Mouse (Mus musculus): ENCODE measurements around the gene Cox11.

Cox11 gene

GRCm38 (mm10) chr11:90663618-90664297 is 25.8 kb downstream of the Cox11 start:
- DNase-seq (ENCODE audit: extremely low read depth, insufficient read length, low spot score), result no peak

- no peak for DNase-seq (ENCODE audit: extremely low read depth, insufficient read length, low spot score)
Observed at GRCm38 (mm10) chr11:90664345-90664986, 26.5 kb downstream of the Cox11 start.

- no peak for DNase-seq (ENCODE audit: extremely low read depth, insufficient read length, low spot score)
Observed at GRCm38 (mm10) chr11:90665161-90665560, 27.2 kb downstream of the Cox11 start.

- no peak for DNase-seq (ENCODE audit: extremely low read depth, insufficient read length, low spot score)
Observed at GRCm38 (mm10) chr11:90666144-90666757, 28.3 kb downstream of the Cox11 start.

- DNase-seq (ENCODE audit: extremely low read depth, insufficient read length, low spot score), result no peak
Observed at GRCm38 (mm10) chr11:90666916-90667315, 28.9 kb downstream of the Cox11 start.

GRCm38 (mm10) chr11:90667325-90667724 is 29.4 kb downstream of the Cox11 start:
- no peak for DNase-seq (ENCODE audit: extremely low read depth, insufficient read length, low spot score)

- DNase-seq (ENCODE audit: extremely low read depth, insufficient read length, low spot score), result no peak
Observed at GRCm38 (mm10) chr11:90675479-90676110, 37.6 kb downstream of the Cox11 start.

GRCm38 (mm10) chr11:90677027-90677426 is 39.1 kb downstream of the Cox11 start:
- DNase-seq (ENCODE audit: extremely low read depth, insufficient read length, low spot score), result no peak

GRCm38 (mm10) chr11:90677771-90678288 is 39.9 kb downstream of the Cox11 start:
- DNase-seq (ENCODE audit: extremely low read depth, insufficient read length, low spot score), result no peak

GRCm38 (mm10) chr11:90678582-90678981 is 40.6 kb downstream of the Cox11 start:
- no peak for DNase-seq (ENCODE audit: extremely low read depth, insufficient read length, low spot score)

GRCm38 (mm10) chr11:90681171-90681570 is 43.2 kb downstream of the Cox11 start:
- no peak for DNase-seq (ENCODE audit: extremely low read depth, insufficient read length, low spot score)

- no peak for DNase-seq (ENCODE audit: extremely low read depth, insufficient read length, low spot score)
Observed at GRCm38 (mm10) chr11:90684765-90685164, 46.8 kb downstream of the Cox11 start.

GRCm38 (mm10) chr11:90685196-90685595 is 47.2 kb downstream of the Cox11 start:
- no peak for DNase-seq (ENCODE audit: extremely low read depth, insufficient read length, low spot score)

GRCm38 (mm10) chr11:90686287-90687025 is 48.5 kb downstream of the Cox11 start:
- no peak for DNase-seq (ENCODE audit: extremely low read depth, insufficient read length, low spot score)

GRCm38 (mm10) chr11:90687040-90687439 is 49.1 kb downstream of the Cox11 start:
- no peak for DNase-seq (ENCODE audit: extremely low read depth, insufficient read length, low spot score)

GRCm38 (mm10) chr11:90687460-90688416 is 49.8 kb downstream of the Cox11 start, which contains the start of gene Tom1l1:
Tom1l1 (minus strand) TSS chr11:90688366.
- no peak for DNase-seq (ENCODE audit: extremely low read depth, insufficient read length, low spot score)

- DNase-seq (ENCODE audit: extremely low read depth, insufficient read length, low spot score), result no peak
Observed at GRCm38 (mm10) chr11:90690361-90690760, 52.4 kb downstream of the Cox11 start.

- no peak for DNase-seq (ENCODE audit: extremely low read depth, insufficient read length, low spot score)
Observed at GRCm38 (mm10) chr11:90694206-90694605, 56.2 kb downstream of the Cox11 start.
